Mouse (Mus musculus) midbrain, embryonic 16.5 days (tissue): ENCODE data around the gene Arid1b. TPM values are rescaled to one million over a fixed set of nuclear protein-coding genes. Genes with fewer than 3 reads are reported as not detected.

Experiments
- ATAC-seq: fragments of 200-750 bp; cut with Nextera tagmentation; 2 replicates; pipeline ENCODE4 v1.8.0; 2017; ENCODE audit warnings: moderate TSS enrichment
- H3K27ac ChIP-seq: fragments of 300-500 bp; sonication (generic); 2 replicates; pipeline ENCODE4 v1.5.1; 2014; ENCODE audit warnings: mild to moderate bottlenecking, low read length, mixed read lengths
- H3K27me3 ChIP-seq: fragments of 300-500 bp; sonication (generic); 2 replicates; pipeline ENCODE4 v1.6.1; 2014; ENCODE audit warnings: low read depth, low read length, mixed read lengths; ENCODE audit not compliant: control insufficient read depth, insufficient read depth
- H3K36me3 ChIP-seq: fragments of 300-500 bp; sonication (generic); 2 replicates; pipeline ENCODE4 v1.6.1; 2014; ENCODE audit warnings: mild to moderate bottlenecking, low read length, moderate library complexity, mixed read lengths; ENCODE audit not compliant: control insufficient read depth, insufficient read depth
- H3K4me1 ChIP-seq: fragments of 300-500 bp; sonication (generic); 2 replicates; pipeline ENCODE4 v1.6.1; 2014; ENCODE audit warnings: mild to moderate bottlenecking, low read length, mixed read lengths; ENCODE audit not compliant: control insufficient read depth, insufficient read depth
- H3K4me2 ChIP-seq: fragments of 300-500 bp; sonication (generic); 2 replicates; pipeline ENCODE4 v1.6.1; 2014; ENCODE audit warnings: mild to moderate bottlenecking, low read length, mixed read lengths
- H3K4me3 ChIP-seq: fragments of 300-500 bp; sonication (generic); 2 replicates; pipeline ENCODE4 v1.5.1; 2014; ENCODE audit warnings: low read depth, mild to moderate bottlenecking, low read length, moderate library complexity, mixed read lengths
- H3K9ac ChIP-seq: fragments of 300-500 bp; sonication (generic); 2 replicates; pipeline ENCODE4 v1.6.1; 2014; ENCODE audit warnings: low read depth, low read length, mixed read lengths
- H3K9me3 ChIP-seq: fragments of 300-500 bp; sonication (generic); replicated peaks from 2 replicates; pipeline ENCODE4 v1.6.1; 2014; ENCODE audit warnings: mild to moderate bottlenecking, low read length, mixed read lengths; ENCODE audit not compliant: control insufficient read depth, poor library complexity, severe bottlenecking
- WGBS: fragments of 180-500 bp; shearing (Covaris S2); extraction: QIAGEN DNeasy Blood & Tissue Kit; methylation state at CpG from one replicate; pipeline ENCODE4 v1.1.7; 2014; 5-methylcytosine and 5-hydroxymethylcytosine counted together
- polyA plus RNA-seq: library from polyadenylated mRNA; unstranded; fragments of >200 nt; fragmentation: Nextera tagmentation; extraction: Ambion mirVana; gene quantifications from 2 replicates; pipeline ENCODE4 v1.2.1, GENCODE M21; 2015

The Arid1b gene
- polyA plus RNA-seq, 1 experiment from 2014 or later = 13.1 TPM

- Histone ChIP-seq H3K4me1 (no peaks in the 10 kb centered on the region), H3K36me3 (no peaks in the 10 kb centered on the region), H3K9ac (no peak overlapping the region), H3K27ac (no peak overlapping the region), H3K4me2 (no peak overlapping the region), H3K27me3 (no peaks in the 10 kb centered on the region), H3K9me3 (no peaks in the 10 kb centered on the region), H3K4me3 (no peak overlapping the region)
- 58% methylated on average over 7 of the region's 7 CpGs for WGBS
- no peak for ATAC-seq
Measured at GRCm38 (mm10) chr17:5371521-5371920, 377.4 kb downstream of the Arid1b start.

- no peak overlapping the region for H3K9ac ChIP-seq
- no peak overlapping the region for H3K4me3 ChIP-seq
- WGBS = 73% methylated on average over 8 of the region's 8 CpGs
- H3K27me3 ChIP-seq = no peaks in the 10 kb centered on the region
- no peak overlapping the region for H3K4me2 ChIP-seq
- no peaks in the 10 kb centered on the region for H3K36me3 ChIP-seq
- H3K4me1 ChIP-seq = peaks cover 13% of the 10 kb centered on the region
- H3K9me3 ChIP-seq = no peaks in the 10 kb centered on the region
- H3K27ac ChIP-seq = no peak overlapping the region
- no peak for ATAC-seq
Measured at GRCm38 (mm10) chr17:5372951-5373350, 378.8 kb downstream of the Arid1b start.

- Histone ChIP-seq H3K4me3 (no peak overlapping the region), H3K4me2 (peak overlapping the region; percentile 33), H3K4me1 (peaks cover 13% of the 10 kb centered on the region), H3K9me3 (no peaks in the 10 kb centered on the region), H3K9ac (no peak overlapping the region), H3K27ac (peak overlapping the region; percentile 26), H3K27me3 (no peaks in the 10 kb centered on the region), H3K36me3 (no peaks in the 10 kb centered on the region)
- WGBS = 13% methylated on average over 11 of the region's 11 CpGs
- ATAC-seq = peak; percentile 71; the same call in 1 of the 2 replicates
Measured at GRCm38 (mm10) chr17:5377151-5377929, 383.2 kb downstream of the Arid1b start.

GRCm38 (mm10) chr17:5377930-5378310 lies 383.8 kb downstream of the Arid1b start:
- H3K27me3 ChIP-seq = no peaks in the 10 kb centered on the region
- no peak overlapping the region for H3K4me3 ChIP-seq
- H3K9me3 ChIP-seq = no peaks in the 10 kb centered on the region
- no peaks in the 10 kb centered on the region for H3K36me3 ChIP-seq
- H3K27ac ChIP-seq = no peak overlapping the region
- H3K4me1 ChIP-seq = peaks cover 13% of the 10 kb centered on the region
- no peak for ATAC-seq
- no peak overlapping the region for H3K9ac ChIP-seq
- no peak overlapping the region; the same call in 1 of the 2 replicates for H3K4me2 ChIP-seq
- 33% methylated on average over 7 of the region's 7 CpGs for WGBS

GRCm38 (mm10) chr17:5385694-5386093 lies 391.6 kb downstream of the Arid1b start:
- no peak for ATAC-seq
- Histone ChIP-seq H3K9me3 (no peaks in the 10 kb centered on the region), H3K4me3 (no peak overlapping the region), H3K9ac (no peak overlapping the region), H3K27ac (no peak overlapping the region), H3K36me3 (no peaks in the 10 kb centered on the region), H3K4me2 (no peak overlapping the region), H3K4me1 (peaks cover 4% of the 10 kb centered on the region), H3K27me3 (no peaks in the 10 kb centered on the region)
- 95% methylated on average over 1 of the region's 1 CpGs for WGBS

- H3K9me3 ChIP-seq = no peaks in the 10 kb centered on the region
- peaks cover 4% of the 10 kb centered on the region for H3K4me1 ChIP-seq
- WGBS = 81% methylated on average over 12 of the region's 12 CpGs
- ATAC-seq = no peak
- H3K4me3 ChIP-seq = no peak overlapping the region
- no peak overlapping the region for H3K27ac ChIP-seq
- no peak overlapping the region for H3K4me2 ChIP-seq
- H3K9ac ChIP-seq = no peak overlapping the region
- no peaks in the 10 kb centered on the region for H3K36me3 ChIP-seq
- no peaks in the 10 kb centered on the region for H3K27me3 ChIP-seq
Measured at GRCm38 (mm10) chr17:5386885-5387545, 392.9 kb downstream of the Arid1b start.

- no peak for ATAC-seq
- WGBS = 75% methylated on average over 3 of the region's 3 CpGs
- Histone ChIP-seq H3K4me3 (no peak overlapping the region), H3K27ac (no peak overlapping the region), H3K4me1 (peaks cover 4% of the 10 kb centered on the region), H3K27me3 (no peaks in the 10 kb centered on the region), H3K36me3 (no peaks in the 10 kb centered on the region), H3K9me3 (no peaks in the 10 kb centered on the region), H3K4me2 (no peak overlapping the region), H3K9ac (no peak overlapping the region)
Measured at GRCm38 (mm10) chr17:5388351-5388750, 394.2 kb downstream of the Arid1b start.

- Histone ChIP-seq H3K4me2 (no peak overlapping the region), H3K4me3 (no peak overlapping the region), H3K27ac (no peak overlapping the region), H3K9ac (0 out of 2 replicates have a peak overlapping the region, but pooled peaks have one; percentile 23), H3K9me3 (no peaks in the 10 kb centered on the region), H3K4me1 (peaks cover 4% of the 10 kb centered on the region), H3K36me3 (no peaks in the 10 kb centered on the region), H3K27me3 (no peaks in the 10 kb centered on the region)
- no peak for ATAC-seq
- WGBS = 47% methylated on average over 10 of the region's 10 CpGs
Measured at GRCm38 (mm10) chr17:5390682-5391081, 396.6 kb downstream of the Arid1b start.
